In genomic region chr10:94172137-94172536, GRCm38 (mm10) we compare ENCODE assay signal across 17 mouse cellular contexts. TPM values are rescaled to one million over a fixed set of nuclear protein-coding genes. Genes with fewer than 3 reads are reported as not detected.
DNase-seq lines count a peak whose midpoint lies in the region; ATAC-seq and TF ChIP-seq lines count a peak whose summit lies in the region.
"Had no signal": no experiment of that assay in that cellular context is flagged by ENCODE, and none has a peak within 500 bp of the region (broad histone marks: within the 10 kb centered on the region; RNA-seq: fewer than 3 reads in every experiment).

No protein-coding gene starts in this region.

- WGBS in forebrain, embryonic 11.5 days, result 50% methylated on average over 11 of the region's 11 CpGs
- 45% methylated on average over 11 of the region's 11 CpGs for WGBS in forebrain, embryonic 15.5 days
- 82% methylated on average over 11 of the region's 11 CpGs for WGBS in intestine, embryonic 14.5 days
- 79% methylated on average over 11 of the region's 11 CpGs for WGBS in intestine, embryonic 15.5 days
- WGBS in intestine, embryonic 16.5 days, result 78% methylated on average over 11 of the region's 11 CpGs

- peaks cover 8% of the 10 kb centered on the region; the same call in 1 of the 2 replicates for H3K4me1 ChIP-seq in forebrain, embryonic 11.5 days (replicated peaks; ENCODE audit: control insufficient read depth, insufficient read depth, low read length)
- peaks cover 25% of the 10 kb centered on the region for H3K4me1 ChIP-seq in forebrain, embryonic 15.5 days
- H3K4me1 ChIP-seq in intestine, embryonic 14.5 days (replicated peaks; ENCODE audit: control insufficient read depth, insufficient read depth, low read length), result no peaks in the 10 kb centered on the region; the same call in 1 of the 2 replicates
- H3K4me1 ChIP-seq in intestine, embryonic 15.5 days (replicated peaks), result 0 out of 2 replicates have a peak, but pooled peaks cover 2% of the 10 kb centered on the region
- peaks cover 6% of the 10 kb centered on the region; the same call in 1 of the 2 replicates for H3K4me1 ChIP-seq in intestine, embryonic 16.5 days (ENCODE audit: control insufficient read depth, insufficient read depth, low read length)
- H3K4me1 ChIP-seq: embryonic facial prominence, embryonic 13.5 days had no signal

- TF ChIP-seq CTCF in brain, embryonic 14.5 days (IDR thresholded peaks at IDR 0.05; ENCODE audit: borderline replicate concordance, extremely low read depth, insufficient read depth, insufficient read length), result no peak

- H3K9me3 ChIP-seq in forebrain, embryonic 11.5 days (ENCODE audit: control insufficient read depth, low read length), result no peaks in the 10 kb centered on the region
- no peaks in the 10 kb centered on the region for H3K9me3 ChIP-seq in forebrain, embryonic 15.5 days
- H3K9me3 ChIP-seq in intestine, embryonic 14.5 days (ENCODE audit: control insufficient read depth, low read length), result peaks cover 8% of the 10 kb centered on the region
- no peaks in the 10 kb centered on the region for H3K9me3 ChIP-seq in intestine, embryonic 15.5 days
- H3K9me3 ChIP-seq in intestine, embryonic 16.5 days (ENCODE audit: control insufficient read depth, low read length), result 0 out of 2 replicates have a peak, but pooled peaks cover 5% of the 10 kb centered on the region
- H3K9me3 ChIP-seq: embryonic facial prominence, embryonic 13.5 days; G1E had no signal

- H3K4me3 ChIP-seq in forebrain, embryonic 11.5 days (ENCODE audit: low read depth, low read length), result no peak overlapping the region
- H3K4me3 ChIP-seq in forebrain, embryonic 15.5 days, result no peak overlapping the region
- H3K4me3 ChIP-seq in intestine, embryonic 14.5 days (ENCODE audit: low read depth, low read length), result no peak overlapping the region
- no peak overlapping the region for H3K4me3 ChIP-seq in intestine, embryonic 15.5 days (replicated peaks)
- H3K4me3 ChIP-seq in intestine, embryonic 16.5 days (ENCODE audit: low read length), result no peak overlapping the region
- H3K4me3 ChIP-seq: embryonic facial prominence, embryonic 13.5 days had no signal

- no peaks in the 10 kb centered on the region for H3K27me3 ChIP-seq in forebrain, embryonic 11.5 days (ENCODE audit: control insufficient read depth, insufficient read depth, low read length)
- H3K27me3 ChIP-seq in forebrain, embryonic 15.5 days, result no peaks in the 10 kb centered on the region
- no peaks in the 10 kb centered on the region for H3K27me3 ChIP-seq in intestine, embryonic 14.5 days (replicated peaks; ENCODE audit: control insufficient read depth, insufficient read depth, low read length)
- no peaks in the 10 kb centered on the region for H3K27me3 ChIP-seq in intestine, embryonic 15.5 days (replicated peaks)
- H3K27me3 ChIP-seq in intestine, embryonic 16.5 days (replicated peaks; ENCODE audit: control insufficient read depth, insufficient read depth, low read length), result no peaks in the 10 kb centered on the region
- H3K27me3 ChIP-seq: embryonic facial prominence, embryonic 13.5 days had no signal

- H3K36me3 ChIP-seq in forebrain, embryonic 11.5 days (ENCODE audit: control insufficient read depth, insufficient read depth, low read length), result peaks cover 17% of the 10 kb centered on the region
- H3K36me3 ChIP-seq in forebrain, embryonic 15.5 days, result peaks cover 51% of the 10 kb centered on the region
- H3K36me3 ChIP-seq in intestine, embryonic 14.5 days (ENCODE audit: control insufficient read depth, insufficient read depth, low read length), result peaks cover 86% of the 10 kb centered on the region
- H3K36me3 ChIP-seq in intestine, embryonic 15.5 days, result peaks cover 25% of the 10 kb centered on the region
- H3K36me3 ChIP-seq in intestine, embryonic 16.5 days (ENCODE audit: control insufficient read depth, insufficient read depth, low read length), result peaks cover 19% of the 10 kb centered on the region

- H3K27ac ChIP-seq in forebrain, embryonic 11.5 days (ENCODE audit: low read depth, low read length), result no peak overlapping the region
- no peak overlapping the region for H3K27ac ChIP-seq in forebrain, embryonic 15.5 days (replicated peaks)
- 0 out of 2 replicates have a peak overlapping the region, but pooled peaks have one; percentile 2 for H3K27ac ChIP-seq in intestine, embryonic 14.5 days (ENCODE audit: low read depth)
- H3K27ac ChIP-seq in intestine, embryonic 15.5 days, result no peak overlapping the region
- peak overlapping the region; percentile 60 for H3K27ac ChIP-seq in intestine, embryonic 16.5 days (ENCODE audit: low read length)
- H3K27ac ChIP-seq: embryonic facial prominence, embryonic 13.5 days; liver, embryonic 14.5 days; macrophage had no signal

- ATAC-seq in forebrain, embryonic 11.5 days (replicated peaks; ENCODE audit: low FRiP score), result no peak
- ATAC-seq in forebrain, embryonic 15.5 days (replicated peaks), result no peak
- ATAC-seq in intestine, embryonic 14.5 days (replicated peaks; ENCODE audit: low FRiP score, low TSS enrichment, low read depth), result no peak
- ATAC-seq in intestine, embryonic 15.5 days, result no peak
- no peak for ATAC-seq in intestine, embryonic 16.5 days
- ATAC-seq in CD4-positive, CD25-positive, alpha-beta regulatory T cell, adult 4 months, result no peak
- ATAC-seq: activated CD4-positive, CD25-positive, alpha-beta regulatory T cell, adult 4 months had no signal

- DNase-seq in forebrain, embryonic 11.5 days (ENCODE audit: low spot score), result no peak
- no peak for DNase-seq in intestine, embryonic 14.5 days (ENCODE audit: low spot score)
- peak; percentile 21 for DNase-seq in brain, embryonic 14.5 days (ENCODE audit: low read depth)
- no peak for DNase-seq in urinary bladder, postnatal 36 days (ENCODE audit: low spot score in 2 of 2)
- DNase-seq: cerebellum, adult 11 months; gastrocnemius, postnatal 14 days; heart, postnatal 14 days; right cerebral cortex, postnatal 4 days had no signal

- H3K9ac ChIP-seq in forebrain, embryonic 11.5 days (ENCODE audit: low read length), result no peak overlapping the region
- H3K9ac ChIP-seq in forebrain, embryonic 15.5 days (replicated peaks), result no peak overlapping the region
- no peak overlapping the region for H3K9ac ChIP-seq in intestine, embryonic 14.5 days (ENCODE audit: low read length)
- H3K9ac ChIP-seq in intestine, embryonic 15.5 days, result no peak overlapping the region
- no peak overlapping the region for H3K9ac ChIP-seq in intestine, embryonic 16.5 days (ENCODE audit: low read depth, low read length)
- H3K9ac ChIP-seq: embryonic facial prominence, embryonic 13.5 days; liver, embryonic 14.5 days had no signal

- H3K4me2 ChIP-seq in forebrain, embryonic 11.5 days (ENCODE audit: low read depth, low read length, severe bottlenecking), result 0 out of 2 replicates have a peak overlapping the region, but pooled peaks have one; percentile 20
- H3K4me2 ChIP-seq in forebrain, embryonic 15.5 days (replicated peaks), result no peak overlapping the region; the same call in 1 of the 2 replicates
- H3K4me2 ChIP-seq in intestine, embryonic 14.5 days (ENCODE audit: low read length), result no peak overlapping the region
- H3K4me2 ChIP-seq in intestine, embryonic 15.5 days (replicated peaks), result no peak overlapping the region
- no peak overlapping the region for H3K4me2 ChIP-seq in intestine, embryonic 16.5 days (ENCODE audit: low read depth, low read length)
- H3K4me2 ChIP-seq: embryonic facial prominence, embryonic 13.5 days had no signal

- no peak for TF ChIP-seq POLR2A in brain, embryonic 14.5 days (IDR thresholded peaks at IDR 0.05; ENCODE audit: borderline replicate concordance, extremely low read depth, insufficient read depth, insufficient read length, poor library complexity, severe bottlenecking)

RNA-seq across cellular contexts. Expression of gene Nr2c1, which starts 24.3 kb away (rescaled TPM):
- polyA plus RNA-seq in forebrain, embryonic 11.5 days (2014; fragmentation: Nextera tagmentation; extraction: Ambion mirVana), result 10.9 and 11.4 TPM in 2 replicates
- polyA plus RNA-seq in forebrain, embryonic 15.5 days (2015; fragmentation: Nextera tagmentation; extraction: Ambion mirVana), result 7.0 and 7.8 TPM in 2 replicates
- 10.7 and 13.7 TPM in 2 replicates for polyA plus RNA-seq in intestine, embryonic 14.5 days (2014; fragmentation: Nextera tagmentation; extraction: Ambion mirVana)
- 8.3 and 9.0 TPM in 2 replicates for polyA plus RNA-seq in intestine, embryonic 15.5 days (2015; fragmentation: Nextera tagmentation; extraction: Ambion mirVana)
- polyA plus RNA-seq in brain, embryonic 14.5 days (2012; rRNA removed), result 10.9 and 11.3 TPM in 2 replicates
- polyA plus RNA-seq in intestine, embryonic 16.5 days (2015; fragmentation: Nextera tagmentation; extraction: Ambion mirVana), result 8.8 and 10.4 TPM in 2 replicates
- 1 to 10 TPM; 4.6 to 6.4 TPM for polyA plus RNA-seq in CD4-positive, CD25-positive, alpha-beta regulatory T cell, adult 4 months (2017; shearing (Covaris generic))

RNA-seq across cellular contexts. Expression of gene Ndufa12, which starts 26.4 kb away (rescaled TPM):
- 471 and 486 TPM in 2 replicates for polyA plus RNA-seq in forebrain, embryonic 11.5 days (2014; fragmentation: Nextera tagmentation; extraction: Ambion mirVana)
- 292 and 335 TPM in 2 replicates for polyA plus RNA-seq in forebrain, embryonic 15.5 days (2015; fragmentation: Nextera tagmentation; extraction: Ambion mirVana)
- polyA plus RNA-seq in intestine, embryonic 14.5 days (2014; fragmentation: Nextera tagmentation; extraction: Ambion mirVana), result 456 and 473 TPM in 2 replicates
- polyA plus RNA-seq in intestine, embryonic 15.5 days (2015; fragmentation: Nextera tagmentation; extraction: Ambion mirVana), result 409 and 413 TPM in 2 replicates
- 180 and 184 TPM in 2 replicates for polyA plus RNA-seq in brain, embryonic 14.5 days (2012; rRNA removed)
- 405 and 411 TPM in 2 replicates for polyA plus RNA-seq in intestine, embryonic 16.5 days (2015; fragmentation: Nextera tagmentation; extraction: Ambion mirVana)
- 100 to 1,000 TPM; 157 to 163 TPM for polyA plus RNA-seq in CD4-positive, CD25-positive, alpha-beta regulatory T cell, adult 4 months (2017; shearing (Covaris generic))

Comparison
In these comparisons a context has a peak if more than half of its experiments do, and no peak if none do; other contexts are left out.
1. H3K27ac ChIP-seq: peak in intestine, embryonic 14.5 days (single experiment) and intestine, embryonic 16.5 days (single experiment); none in forebrain, embryonic 11.5 days (single experiment), forebrain, embryonic 15.5 days (single experiment) and intestine, embryonic 15.5 days (single experiment).